Mouse (Mus musculus): ENCODE data around the gene Usp21. TPM values are rescaled to one million over a fixed set of nuclear protein-coding genes. Genes with fewer than 3 reads are reported as not detected.

The Usp21 gene
- polyA plus RNA-seq, 1 experiment = 79.1 TPM

GRCm38 (mm10) chr1:171286517-171286916 lies 1.3 kb downstream of the Usp21 start:
- peaks cover 8% of the 10 kb centered on the region for H3K36me3 ChIP-seq (ENCODE audit: control insufficient read depth, insufficient read depth, low read length)
- 96% methylated on average over 19 of the region's 19 CpGs for WGBS
- H3K4me1 ChIP-seq (replicated peaks; ENCODE audit: control insufficient read depth, insufficient read depth, low read length) = peaks cover 12% of the 10 kb centered on the region
- no peak overlapping the region for H3K27ac ChIP-seq (ENCODE audit: control insufficient read depth, insufficient read depth, low read length)
- no peak overlapping the region for H3K4me3 ChIP-seq (ENCODE audit: control insufficient read depth, insufficient read depth, low read length)
- TF ChIP-seq POLR2A (IDR thresholded peaks at IDR 0.05; ENCODE audit: control insufficient read depth, extremely low read depth, insufficient read depth, low read length, poor library complexity) (no peak), CTCF (IDR thresholded peaks at IDR 0.05; ENCODE audit: borderline replicate concordance, control insufficient read depth, extremely low read depth, insufficient read depth, low read length, poor library complexity) (no peak)
- no peak for DNase-seq
- no peaks in the 10 kb centered on the region for H3K27me3 ChIP-seq (ENCODE audit: control insufficient read depth, insufficient read depth, low read length)

- H3K4me3 ChIP-seq (ENCODE audit: control insufficient read depth, insufficient read depth, low read length) = no peak overlapping the region
- no peak for TF ChIP-seq CTCF (IDR thresholded peaks at IDR 0.05; ENCODE audit: borderline replicate concordance, control insufficient read depth, extremely low read depth, insufficient read depth, low read length, poor library complexity)
- TF ChIP-seq POLR2A (IDR thresholded peaks at IDR 0.05; ENCODE audit: control insufficient read depth, extremely low read depth, insufficient read depth, low read length, poor library complexity) = no peak
- H3K4me1 ChIP-seq (replicated peaks; ENCODE audit: control insufficient read depth, insufficient read depth, low read length) = peaks cover 14% of the 10 kb centered on the region
- no peak overlapping the region for H3K27ac ChIP-seq (ENCODE audit: control insufficient read depth, insufficient read depth, low read length)
- H3K27me3 ChIP-seq (ENCODE audit: control insufficient read depth, insufficient read depth, low read length) = no peaks in the 10 kb centered on the region
- 84% methylated on average over 20 of the region's 20 CpGs for WGBS
- no peak for DNase-seq
- H3K36me3 ChIP-seq (ENCODE audit: control insufficient read depth, insufficient read depth, low read length) = peaks cover 8% of the 10 kb centered on the region
Measured at GRCm38 (mm10) chr1:171285096-171285892, 2.5 kb downstream of the Usp21 start.

GRCm38 (mm10) chr1:171284491-171284890 lies 3.3 kb downstream of the Usp21 start:
- TF ChIP-seq CTCF (IDR thresholded peaks at IDR 0.05; ENCODE audit: borderline replicate concordance, control insufficient read depth, extremely low read depth, insufficient read depth, low read length, poor library complexity) = no peak
- TF ChIP-seq POLR2A (IDR thresholded peaks at IDR 0.05; ENCODE audit: control insufficient read depth, extremely low read depth, insufficient read depth, low read length, poor library complexity) = no peak
- Histone ChIP-seq H3K27me3 (ENCODE audit: control insufficient read depth, insufficient read depth, low read length) (no peaks in the 10 kb centered on the region), H3K4me1 (replicated peaks; ENCODE audit: control insufficient read depth, insufficient read depth, low read length) (peaks cover 21% of the 10 kb centered on the region), H3K4me3 (ENCODE audit: control insufficient read depth, insufficient read depth, low read length) (no peak overlapping the region), H3K36me3 (ENCODE audit: control insufficient read depth, insufficient read depth, low read length) (peaks cover 8% of the 10 kb centered on the region), H3K27ac (ENCODE audit: control insufficient read depth, insufficient read depth, low read length) (no peak overlapping the region)
- 90% methylated on average over 15 of the region's 15 CpGs for WGBS
- DNase-seq = no peak

GRCm38 (mm10) chr1:171283188-171284160 lies 4.3 kb downstream of the Usp21 start:
- DNase-seq = no peak
- TF ChIP-seq CTCF (IDR thresholded peaks at IDR 0.05; ENCODE audit: borderline replicate concordance, control insufficient read depth, extremely low read depth, insufficient read depth, low read length, poor library complexity) (no peak), POLR2A (IDR thresholded peaks at IDR 0.05; ENCODE audit: control insufficient read depth, extremely low read depth, insufficient read depth, low read length, poor library complexity) (no peak)
- WGBS = 88% methylated on average over 18 of the region's 18 CpGs
- Histone ChIP-seq H3K4me3 (ENCODE audit: control insufficient read depth, insufficient read depth, low read length) (no peak overlapping the region), H3K36me3 (ENCODE audit: control insufficient read depth, insufficient read depth, low read length) (peaks cover under 1% of the 10 kb centered on the region; the same call in 1 of the 2 replicates), H3K27ac (ENCODE audit: control insufficient read depth, insufficient read depth, low read length) (no peak overlapping the region), H3K4me1 (replicated peaks; ENCODE audit: control insufficient read depth, insufficient read depth, low read length) (peaks cover 21% of the 10 kb centered on the region), H3K27me3 (ENCODE audit: control insufficient read depth, insufficient read depth, low read length) (no peaks in the 10 kb centered on the region)

GRCm38 (mm10) chr1:171282086-171282805 lies 5.5 kb downstream of the Usp21 start:
- Histone ChIP-seq H3K27me3 (ENCODE audit: control insufficient read depth, insufficient read depth, low read length) (no peaks in the 10 kb centered on the region), H3K4me1 (replicated peaks; ENCODE audit: control insufficient read depth, insufficient read depth, low read length) (peaks cover 17% of the 10 kb centered on the region), H3K36me3 (ENCODE audit: control insufficient read depth, insufficient read depth, low read length) (0 out of 2 replicates have a peak, but pooled peaks cover 5% of the 10 kb centered on the region), H3K27ac (ENCODE audit: control insufficient read depth, insufficient read depth, low read length) (no peak overlapping the region), H3K4me3 (ENCODE audit: control insufficient read depth, insufficient read depth, low read length) (no peak overlapping the region)
- WGBS = 90% methylated on average over 18 of the region's 18 CpGs
- DNase-seq = no peak
- TF ChIP-seq CTCF (IDR thresholded peaks at IDR 0.05; ENCODE audit: borderline replicate concordance, control insufficient read depth, extremely low read depth, insufficient read depth, low read length, poor library complexity) (no peak), POLR2A (IDR thresholded peaks at IDR 0.05; ENCODE audit: control insufficient read depth, extremely low read depth, insufficient read depth, low read length, poor library complexity) (no peak)

GRCm38 (mm10) chr1:171281528-171281923 lies 6.3 kb downstream of the Usp21 start:
- DNase-seq = peak; percentile 83
- H3K4me1 ChIP-seq (replicated peaks; ENCODE audit: control insufficient read depth, insufficient read depth, low read length) = peaks cover 13% of the 10 kb centered on the region
- 0 out of 2 replicates have a peak, but pooled peaks have one; percentile 71 for TF ChIP-seq CTCF (IDR thresholded peaks at IDR 0.05; ENCODE audit: borderline replicate concordance, control insufficient read depth, extremely low read depth, insufficient read depth, low read length, poor library complexity)
- no peak for TF ChIP-seq POLR2A (IDR thresholded peaks at IDR 0.05; ENCODE audit: control insufficient read depth, extremely low read depth, insufficient read depth, low read length, poor library complexity)
- peak overlapping the region; percentile 83 for H3K4me3 ChIP-seq (ENCODE audit: control insufficient read depth, insufficient read depth, low read length)
- 1% methylated on average over 10 of the region's 10 CpGs for WGBS
- H3K36me3 ChIP-seq (ENCODE audit: control insufficient read depth, insufficient read depth, low read length) = peaks cover 11% of the 10 kb centered on the region
- peak overlapping the region; percentile 85 for H3K27ac ChIP-seq (ENCODE audit: control insufficient read depth, insufficient read depth, low read length)
- no peaks in the 10 kb centered on the region for H3K27me3 ChIP-seq (ENCODE audit: control insufficient read depth, insufficient read depth, low read length)

Data from thymus, adult 2 months (tissue).